Mouse (Mus musculus): Measurements from ENCODE around the gene Xirp1. TPM values are rescaled to one million over a fixed set of nuclear protein-coding genes. Genes with fewer than 3 reads are reported as not detected.
A peak's percentile ranks its signal among the peaks of the same experiment; 100 is the strongest.

The Xirp1 gene
- total and polyA plus RNA-seq, 3 experiments = 55.5 to 133 (median 118) TPM

DNA sequence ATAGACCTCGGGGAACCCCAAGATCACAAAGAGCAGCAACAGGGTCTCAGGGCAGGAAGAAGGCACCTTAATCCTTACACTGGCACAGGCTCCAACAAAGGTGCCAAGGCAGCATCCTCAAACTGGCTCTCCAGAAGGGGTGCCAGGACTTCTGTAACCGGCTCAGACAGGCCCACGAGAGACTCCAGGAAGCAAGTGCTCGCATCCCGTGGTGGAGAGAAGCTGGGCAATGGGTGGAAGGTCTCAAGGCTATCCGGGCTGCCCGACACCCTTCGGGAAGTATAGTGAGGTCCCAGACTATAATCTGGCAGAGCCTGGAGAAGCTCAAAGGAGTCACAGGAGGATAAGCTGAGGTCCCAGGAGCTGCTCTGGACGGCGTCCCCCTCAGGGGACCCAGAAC is 51.2 kb downstream of the Xirp1 start:
- Histone ChIP-seq H3K27me3 (ENCODE audit: control insufficient read depth, insufficient read depth, low read length) (no peaks in the 10 kb centered on the region), H3K79me2 (replicated peaks; ENCODE audit: control insufficient read depth, insufficient read depth, low read length) (no peaks in the 10 kb centered on the region), H3K4me1 (ENCODE audit: control insufficient read depth, insufficient read depth, low read length) (peaks cover 15% of the 10 kb centered on the region), H3K9ac (ENCODE audit: low read depth, low read length) (no peak overlapping the region), H3K36me3 (ENCODE audit: control insufficient read depth, insufficient read depth, low read length) (peaks cover 4% of the 10 kb centered on the region), H3K27ac (no peak overlapping the region), H3K4me3 (no peak overlapping the region)
- TF ChIP-seq POLR2A (IDR thresholded peaks at IDR 0.05; ENCODE audit: insufficient read depth, low read depth, low read length) (no peak), EP300 (IDR thresholded peaks at IDR 0.05; ENCODE audit: insufficient read depth, low read depth, low read length) (no peak)
- intact Hi-C loops (cut with DNase I) = no loop called here
- 75% methylated on average over 10 of the region's 10 CpGs for WGBS
- DNase-seq = no peak

DNA sequence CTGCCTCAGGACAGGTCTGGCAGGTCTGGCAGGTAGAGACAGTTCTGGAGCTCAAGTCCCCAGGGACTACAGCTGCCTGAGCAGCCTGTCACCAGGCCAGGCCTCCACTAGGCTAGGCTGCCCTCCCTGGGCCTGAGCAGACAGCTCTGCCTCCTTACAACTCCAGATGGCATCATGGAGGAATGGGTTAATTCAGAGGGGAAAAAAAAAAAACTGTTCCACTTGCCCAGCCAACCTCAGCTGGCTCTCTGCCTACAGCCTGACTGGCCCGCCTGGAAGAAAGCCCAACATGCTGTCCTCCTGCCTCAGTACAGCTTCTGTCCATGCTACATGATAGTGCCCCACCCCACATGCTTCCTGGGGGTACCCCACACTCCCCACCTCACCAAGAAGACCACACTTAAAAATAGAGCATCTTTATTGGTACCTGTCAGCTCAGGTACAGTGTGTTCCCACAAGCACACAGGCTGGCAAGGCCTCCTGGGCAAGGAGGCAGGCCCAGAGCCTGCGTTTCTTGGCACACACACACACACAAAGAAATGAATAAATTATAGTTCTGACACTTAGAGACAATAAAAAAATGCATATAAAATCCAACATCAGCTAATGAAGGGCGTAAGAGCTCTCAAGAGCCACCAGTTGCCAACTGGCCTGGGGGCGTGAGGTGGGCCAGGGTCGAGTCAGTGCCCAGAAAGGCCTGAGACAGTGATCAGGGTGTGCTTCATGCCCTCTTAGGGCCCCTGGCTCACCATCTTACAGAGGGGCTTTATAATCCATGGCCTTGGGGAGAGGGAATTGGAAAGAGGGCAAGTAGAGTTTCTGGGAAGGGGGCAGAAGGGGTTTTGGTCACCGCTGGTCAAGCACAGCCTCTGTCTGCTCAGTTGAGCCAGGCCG is 52.4 kb downstream of the Xirp1 start:
- peak in 1 of 2 experiments; percentile 45 for DNase-seq
- H3K36me3 ChIP-seq (ENCODE audit: control insufficient read depth, insufficient read depth, low read length) = peaks cover 4% of the 10 kb centered on the region
- TF ChIP-seq POLR2A (IDR thresholded peaks at IDR 0.05; ENCODE audit: insufficient read depth, low read depth, low read length) (no peak), EP300 (IDR thresholded peaks at IDR 0.05; ENCODE audit: insufficient read depth, low read depth, low read length) (0 out of 2 replicates have a peak, but pooled peaks have one; percentile 21)
- H3K79me2 ChIP-seq (replicated peaks; ENCODE audit: control insufficient read depth, insufficient read depth, low read length) = no peaks in the 10 kb centered on the region
- WGBS = 75% methylated on average over 7 of the region's 7 CpGs
- H3K27me3 ChIP-seq (ENCODE audit: control insufficient read depth, insufficient read depth, low read length) = no peaks in the 10 kb centered on the region
- peak overlapping the region; percentile 11; the same call in 1 of the 2 replicates for H3K27ac ChIP-seq
- H3K9ac ChIP-seq (ENCODE audit: low read depth, low read length) = no peak overlapping the region
- intact Hi-C loops (cut with DNase I) = no loop called here
- no peak overlapping the region for H3K4me3 ChIP-seq
- H3K4me1 ChIP-seq (ENCODE audit: control insufficient read depth, insufficient read depth, low read length) = peaks cover 9% of the 10 kb centered on the region

DNA sequence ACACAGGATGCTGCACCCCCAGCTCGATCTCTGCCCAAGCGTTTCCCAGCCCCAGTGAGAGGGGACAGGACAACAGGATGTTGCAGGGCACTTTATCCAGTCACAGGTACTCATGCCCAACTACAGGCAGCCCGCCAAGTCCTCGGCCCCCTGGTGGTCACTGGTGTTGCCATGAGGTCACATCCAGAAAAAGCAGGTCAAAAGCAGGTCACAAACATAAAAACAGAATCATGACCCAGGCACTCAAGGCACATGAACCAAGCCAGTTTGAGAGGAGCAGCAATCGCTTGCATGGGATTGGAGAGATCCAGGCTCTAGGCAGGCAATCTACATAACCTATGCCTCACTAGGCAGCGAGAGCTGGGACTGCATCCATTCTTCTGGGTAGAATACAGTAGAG is 53.2 kb downstream of the Xirp1 start:
- peak overlapping the region; percentile 11; the same call in 1 of the 2 replicates for H3K27ac ChIP-seq
- no peaks in the 10 kb centered on the region for H3K27me3 ChIP-seq (ENCODE audit: control insufficient read depth, insufficient read depth, low read length)
- no peak overlapping the region for H3K4me3 ChIP-seq
- H3K4me1 ChIP-seq (ENCODE audit: control insufficient read depth, insufficient read depth, low read length) = peaks cover 9% of the 10 kb centered on the region
- no peaks in the 10 kb centered on the region for H3K79me2 ChIP-seq (replicated peaks; ENCODE audit: control insufficient read depth, insufficient read depth, low read length)
- no peak overlapping the region for H3K9ac ChIP-seq (ENCODE audit: low read depth, low read length)
- intact Hi-C loops (cut with DNase I) = no loop called here
- H3K36me3 ChIP-seq (ENCODE audit: control insufficient read depth, insufficient read depth, low read length) = peaks cover 4% of the 10 kb centered on the region
- DNase-seq = peak; percentile 48 to 73
- TF ChIP-seq EP300 (IDR thresholded peaks at IDR 0.05; ENCODE audit: insufficient read depth, low read depth, low read length) = no peak
- peak; percentile 64 for TF ChIP-seq CTCF (IDR thresholded peaks at IDR 0.05)
- WGBS = 31% methylated on average over 6 of the region's 6 CpGs

DNA sequence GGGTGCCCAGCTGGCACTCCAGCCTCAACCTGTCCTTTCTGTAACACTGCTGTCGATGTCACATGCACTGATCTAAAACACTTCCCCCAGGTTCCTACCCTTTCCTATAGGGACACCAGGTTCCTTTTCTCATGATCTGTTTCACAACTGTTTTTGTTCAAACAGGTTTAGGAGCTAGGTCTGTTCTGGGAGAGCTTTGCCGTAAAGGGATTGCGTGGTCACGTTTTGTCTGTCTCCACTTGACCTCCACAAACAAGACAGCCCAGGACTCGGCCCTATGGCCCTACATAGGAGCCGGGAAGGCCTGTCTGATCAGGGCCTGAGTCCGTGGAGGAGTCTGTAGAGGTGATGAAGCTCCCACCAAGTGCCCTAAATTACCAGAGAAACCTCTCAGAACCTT is 53.6 kb downstream of the Xirp1 start:
- peaks cover 4% of the 10 kb centered on the region for H3K36me3 ChIP-seq (ENCODE audit: control insufficient read depth, insufficient read depth, low read length)
- intact Hi-C loops (cut with DNase I) = no loop called here
- peak in 1 of 2 experiments; percentile 17 for DNase-seq
- H3K9ac ChIP-seq (ENCODE audit: low read depth, low read length) = no peak overlapping the region
- H3K27ac ChIP-seq = no peak overlapping the region; the same call in 1 of the 2 replicates
- H3K27me3 ChIP-seq (ENCODE audit: control insufficient read depth, insufficient read depth, low read length) = no peaks in the 10 kb centered on the region
- no peaks in the 10 kb centered on the region for H3K79me2 ChIP-seq (replicated peaks; ENCODE audit: control insufficient read depth, insufficient read depth, low read length)
- TF ChIP-seq CTCF (IDR thresholded peaks at IDR 0.05) (no peak), EP300 (IDR thresholded peaks at IDR 0.05; ENCODE audit: insufficient read depth, low read depth, low read length) (no peak), POLR2A (IDR thresholded peaks at IDR 0.05; ENCODE audit: insufficient read depth, low read depth, low read length) (no peak)
- 82% methylated on average over 7 of the region's 7 CpGs for WGBS
- H3K4me3 ChIP-seq = no peak overlapping the region
- H3K4me1 ChIP-seq (ENCODE audit: control insufficient read depth, insufficient read depth, low read length) = peaks cover 9% of the 10 kb centered on the region

DNA sequence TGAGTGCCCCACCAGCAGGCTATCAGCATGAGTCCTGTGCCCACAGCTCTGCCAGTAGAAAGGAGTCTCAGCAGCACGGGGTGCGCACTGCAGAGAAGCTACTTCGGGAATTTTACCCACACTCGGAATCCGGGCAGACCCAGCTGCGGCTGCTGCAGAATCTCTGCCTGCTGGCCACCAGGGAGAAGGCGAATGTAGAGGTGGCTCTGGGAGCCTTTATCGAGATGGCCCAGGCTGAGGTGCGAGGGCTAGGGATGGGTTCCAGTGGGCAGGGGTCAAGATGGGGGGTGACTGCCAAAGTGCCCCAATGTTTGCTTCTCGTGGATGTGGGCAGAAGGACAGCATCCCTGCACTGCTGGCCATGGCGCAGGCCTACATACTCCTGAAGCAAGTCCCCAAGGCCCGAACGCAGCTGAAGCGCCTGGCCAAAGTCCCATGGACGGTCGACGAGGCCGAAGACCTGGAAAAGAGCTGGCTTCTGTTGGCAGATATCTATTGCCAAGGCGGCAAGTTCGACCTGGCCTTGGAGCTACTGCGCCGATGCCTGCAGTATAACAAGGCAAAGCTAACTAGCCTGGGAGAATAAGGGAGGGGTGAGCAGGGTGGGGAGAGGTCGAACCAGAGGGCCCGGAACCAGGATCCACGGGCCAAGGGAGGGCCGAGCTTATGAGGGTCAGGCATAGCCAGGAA is 57.0 kb downstream of the Xirp1 start:
- H3K4me1 ChIP-seq (ENCODE audit: control insufficient read depth, insufficient read depth, low read length) = peaks cover 15% of the 10 kb centered on the region
- no peak overlapping the region for H3K4me3 ChIP-seq
- H3K9ac ChIP-seq (ENCODE audit: low read depth, low read length) = no peak overlapping the region
- DNase-seq = no peak
- peaks cover 2% of the 10 kb centered on the region; the same call in 1 of the 2 replicates for H3K36me3 ChIP-seq (ENCODE audit: control insufficient read depth, insufficient read depth, low read length)
- intact Hi-C loops (cut with DNase I) = no loop called here
- whole genome bisulfite sequencing = 91% methylated on average over 26 of the region's 26 CpGs
- no peak overlapping the region for H3K27ac ChIP-seq
- no peaks in the 10 kb centered on the region for H3K27me3 ChIP-seq (ENCODE audit: control insufficient read depth, insufficient read depth, low read length)
- H3K79me2 ChIP-seq (replicated peaks; ENCODE audit: control insufficient read depth, insufficient read depth, low read length) = no peaks in the 10 kb centered on the region
- no peak for TF ChIP-seq POLR2A (IDR thresholded peaks at IDR 0.05; ENCODE audit: insufficient read depth, low read depth, low read length)
- no peak for TF ChIP-seq CTCF (IDR thresholded peaks at IDR 0.05)
- TF ChIP-seq EP300 (IDR thresholded peaks at IDR 0.05; ENCODE audit: insufficient read depth, low read depth, low read length) = no peak

DNA sequence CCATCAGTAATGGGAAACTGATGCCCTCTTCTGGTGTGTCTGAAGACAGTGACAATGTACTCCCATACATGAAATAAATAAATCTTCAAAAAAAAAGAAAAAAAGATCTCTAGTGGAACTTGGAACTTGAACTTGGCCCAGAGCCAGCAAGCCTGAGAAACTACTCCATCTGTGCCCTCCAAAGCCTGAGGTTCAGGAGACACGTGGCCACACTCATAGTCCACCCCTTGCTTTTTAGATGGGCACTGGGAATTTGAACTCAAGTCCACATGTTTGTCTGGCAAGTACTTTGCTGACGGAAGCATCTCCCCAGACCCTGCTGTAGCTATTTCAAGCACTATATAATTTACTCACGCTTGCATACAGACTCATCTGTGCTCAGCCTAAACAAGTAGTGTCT is 58.2 kb downstream of the Xirp1 start:
- intact Hi-C loops (cut with DNase I) = no loop called here

More for the DNA sequence above, 58.2 kb downstream of the Xirp1 start:
- Histone ChIP-seq H3K4me3 (no peak overlapping the region), H3K27me3 (ENCODE audit: control insufficient read depth, insufficient read depth, low read length) (no peaks in the 10 kb centered on the region), H3K36me3 (ENCODE audit: control insufficient read depth, insufficient read depth, low read length) (no peaks in the 10 kb centered on the region), H3K27ac (no peak overlapping the region), H3K79me2 (replicated peaks; ENCODE audit: control insufficient read depth, insufficient read depth, low read length) (no peaks in the 10 kb centered on the region), H3K9ac (ENCODE audit: low read depth, low read length) (no peak overlapping the region), H3K4me1 (ENCODE audit: control insufficient read depth, insufficient read depth, low read length) (peaks cover 8% of the 10 kb centered on the region)
- WGBS = 76% methylated on average over 3 of the region's 3 CpGs
- TF ChIP-seq EP300 (IDR thresholded peaks at IDR 0.05; ENCODE audit: insufficient read depth, low read depth, low read length) = no peak
- no peak for TF ChIP-seq POLR2A (IDR thresholded peaks at IDR 0.05; ENCODE audit: insufficient read depth, low read depth, low read length)
- no peak for TF ChIP-seq CTCF (IDR thresholded peaks at IDR 0.05)
- no peak for DNase-seq

Data from heart, adult 2 months (tissue).